Mouse (Mus musculus) midbrain, embryonic 12.5 days (tissue): ENCODE measurements around the gene Cenpu. TPM values are rescaled to one million over a fixed set of nuclear protein-coding genes. Genes with fewer than 3 reads are reported as not detected.
"Not testable (repeated sequence)": the region's sequence is repeated elsewhere in the genome, so short reads cannot be mapped to it uniquely, and the experiment has no call there.

Experiments
- ATAC-seq: fragments of 200-750 bp; cut with Nextera tagmentation; 2 replicates; pipeline ENCODE4 v1.8.0; 2017; ENCODE audit warnings: low read depth, moderate TSS enrichment, moderate library complexity; ENCODE audit not compliant: low FRiP score
- H3K27ac ChIP-seq: fragments of 300-500 bp; sonication (generic); replicated peaks from 2 replicates; pipeline ENCODE4 v1.5.1; 2016; ENCODE audit warnings: mild to moderate bottlenecking
- H3K27me3 ChIP-seq: fragments of 300-500 bp; sonication (generic); 2 replicates; pipeline ENCODE4 v1.6.1; 2016; ENCODE audit warnings: mild to moderate bottlenecking
- H3K36me3 ChIP-seq: fragments of 300-500 bp; sonication (generic); 2 replicates; pipeline ENCODE4 v1.6.1; 2016
- H3K4me1 ChIP-seq: fragments of 300-500 bp; sonication (generic); 2 replicates; pipeline ENCODE4 v1.6.1; 2016
- H3K4me2 ChIP-seq: fragments of 300-500 bp; sonication (generic); replicated peaks from 2 replicates; pipeline ENCODE4 v1.6.1; 2016; ENCODE audit warnings: mild to moderate bottlenecking, moderate library complexity
- H3K4me3 ChIP-seq: fragments of 300-500 bp; sonication (generic); 2 replicates; pipeline ENCODE4 v1.5.1; 2016; ENCODE audit warnings: mild to moderate bottlenecking
- H3K9ac ChIP-seq: fragments of 300-500 bp; sonication (generic); replicated peaks from 2 replicates; pipeline ENCODE4 v1.6.1; 2016; ENCODE audit warnings: mild to moderate bottlenecking, moderate library complexity
- H3K9me3 ChIP-seq: fragments of 300-500 bp; sonication (generic); 2 replicates; pipeline ENCODE4 v1.6.1; 2016; ENCODE audit warnings: mild to moderate bottlenecking
- WGBS: fragments of 180-500 bp; shearing (Covaris S2); methylation state at CpG from one replicate; pipeline ENCODE4 v1.1.7; 2016; 5-methylcytosine and 5-hydroxymethylcytosine counted together
- polyA plus RNA-seq: library from polyadenylated mRNA; unstranded; fragments of >200 nt; fragmentation: Nextera tagmentation; extraction: Ambion mirVana; gene quantifications from 2 replicates; pipeline ENCODE4 v1.2.1, GENCODE M21; 2016

Cenpu gene
- polyA plus RNA-seq, 1 experiment from 2014 or later = 22.2 TPM

GRCm38 (mm10) chr8:46559428-46559827 lies 7.6 kb downstream of the Cenpu start:
- H3K36me3 ChIP-seq = peaks cover 36% of the 10 kb centered on the region
- no peaks in the 10 kb centered on the region for H3K27me3 ChIP-seq
- no peak overlapping the region for H3K4me3 ChIP-seq
- WGBS = 75% methylated on average over 6 of the region's 6 CpGs
- no peak overlapping the region for H3K27ac ChIP-seq
- ATAC-seq = no peak
- H3K9ac ChIP-seq = no peak overlapping the region
- H3K4me2 ChIP-seq = no peak overlapping the region
- no peaks in the 10 kb centered on the region for H3K9me3 ChIP-seq
- no peaks in the 10 kb centered on the region for H3K4me1 ChIP-seq

- no peak for ATAC-seq
- Histone ChIP-seq H3K27ac (no peak overlapping the region), H3K27me3 (no peaks in the 10 kb centered on the region), H3K4me1 (no peaks in the 10 kb centered on the region), H3K4me2 (no peak overlapping the region), H3K36me3 (peaks cover 34% of the 10 kb centered on the region), H3K4me3 (no peak overlapping the region), H3K9ac (no peak overlapping the region), H3K9me3 (no peaks in the 10 kb centered on the region)
- 91% methylated on average over 16 of the region's 16 CpGs for WGBS
Measured at GRCm38 (mm10) chr8:46562333-46562732, 10.5 kb downstream of the Cenpu start.

- Histone ChIP-seq H3K9me3 (no peaks in the 10 kb centered on the region), H3K36me3 (peaks cover 31% of the 10 kb centered on the region), H3K27me3 (no peaks in the 10 kb centered on the region), H3K4me1 (no peaks in the 10 kb centered on the region), H3K27ac (no peak overlapping the region), H3K9ac (no peak overlapping the region), H3K4me3 (no peak overlapping the region), H3K4me2 (no peak overlapping the region)
- 85% methylated on average over 7 of the region's 7 CpGs for whole genome bisulfite sequencing
- no peak for ATAC-seq
Measured at GRCm38 (mm10) chr8:46566914-46567529, 15.2 kb downstream of the Cenpu start.

- H3K4me1 ChIP-seq = no peaks in the 10 kb centered on the region
- whole genome bisulfite sequencing = 89% methylated on average over 8 of the region's 8 CpGs
Measured at GRCm38 (mm10) chr8:46567946-46568345, 16.1 kb downstream of the Cenpu start.

GRCm38 (mm10) chr8:46568942-46569341 lies 17.1 kb downstream of the Cenpu start:
- Histone ChIP-seq H3K27ac (no peak overlapping the region), H3K4me2 (no peak overlapping the region), H3K9ac (no peak overlapping the region), H3K4me3 (no peak overlapping the region), H3K4me1 (no peaks in the 10 kb centered on the region), H3K36me3 (peaks cover 15% of the 10 kb centered on the region), H3K27me3 (no peaks in the 10 kb centered on the region), H3K9me3 (no peaks in the 10 kb centered on the region)
- WGBS = 81% methylated on average over 2 of the region's 2 CpGs
- ATAC-seq = no peak

More at GRCm38 (mm10) chr8:46567946-46568345, 16.1 kb downstream of the Cenpu start:
- Histone ChIP-seq H3K27me3 (no peaks in the 10 kb centered on the region), H3K27ac (no peak overlapping the region), H3K9ac (no peak overlapping the region), H3K4me3 (no peak overlapping the region), H3K9me3 (no peaks in the 10 kb centered on the region), H3K36me3 (peaks cover 23% of the 10 kb centered on the region), H3K4me2 (no peak overlapping the region)
- ATAC-seq = no peak

GRCm38 (mm10) chr8:46569659-46570441 lies 18.0 kb downstream of the Cenpu start:
- no peak for ATAC-seq
- no peak overlapping the region for H3K9ac ChIP-seq
- H3K36me3 ChIP-seq = peaks cover 15% of the 10 kb centered on the region
- H3K9me3 ChIP-seq = no peaks in the 10 kb centered on the region
- no peak overlapping the region for H3K4me3 ChIP-seq
- no peaks in the 10 kb centered on the region for H3K4me1 ChIP-seq
- WGBS = 93% methylated on average over 19 of the region's 19 CpGs
- no peak overlapping the region for H3K27ac ChIP-seq
- no peak overlapping the region for H3K4me2 ChIP-seq
- H3K27me3 ChIP-seq = no peaks in the 10 kb centered on the region

- Histone ChIP-seq H3K9ac (no peak overlapping the region), H3K9me3 (no peaks in the 10 kb centered on the region), H3K4me1 (no peaks in the 10 kb centered on the region), H3K4me3 (no peak overlapping the region), H3K27ac (no peak overlapping the region), H3K36me3 (peaks cover 15% of the 10 kb centered on the region; the same call in 1 of the 2 replicates), H3K27me3 (no peaks in the 10 kb centered on the region), H3K4me2 (no peak overlapping the region)
- WGBS = 88% methylated on average over 8 of the region's 14 CpGs
- no peak for ATAC-seq
Measured at GRCm38 (mm10) chr8:46570673-46571072, 18.8 kb downstream of the Cenpu start.

- H3K4me1 ChIP-seq = no peaks in the 10 kb centered on the region
- ATAC-seq = no peak
- H3K4me2 ChIP-seq = no peak overlapping the region
- no peak overlapping the region for H3K9ac ChIP-seq
- no peak overlapping the region for H3K27ac ChIP-seq
- WGBS = 90% methylated on average over 2 of the region's 2 CpGs
- no peaks in the 10 kb centered on the region for H3K9me3 ChIP-seq
- peaks cover 36% of the 10 kb centered on the region for H3K36me3 ChIP-seq
- no peaks in the 10 kb centered on the region for H3K27me3 ChIP-seq
- no peak overlapping the region for H3K4me3 ChIP-seq
Measured at GRCm38 (mm10) chr8:46573446-46573845, 21.6 kb downstream of the Cenpu start.

- Histone ChIP-seq H3K9me3 (no peaks in the 10 kb centered on the region), H3K27me3 (no peaks in the 10 kb centered on the region), H3K36me3 (peaks cover 41% of the 10 kb centered on the region), H3K9ac (no peak overlapping the region), H3K27ac (no peak overlapping the region), H3K4me1 (no peaks in the 10 kb centered on the region), H3K4me3 (no peak overlapping the region), H3K4me2 (no peak overlapping the region)
- ATAC-seq = no peak
- WGBS = 82% methylated on average over 2 of the region's 2 CpGs
Measured at GRCm38 (mm10) chr8:46573964-46574363, 22.1 kb downstream of the Cenpu start.

GRCm38 (mm10) chr8:46578794-46579193 lies 27.0 kb downstream of the Cenpu start:
- 94% methylated on average over 9 of the region's 9 CpGs for WGBS
- Histone ChIP-seq H3K4me1 (no peaks in the 10 kb centered on the region), H3K4me2 (no peak overlapping the region), H3K27ac (no peak overlapping the region), H3K27me3 (no peaks in the 10 kb centered on the region), H3K9ac (no peak overlapping the region), H3K4me3 (no peak overlapping the region), H3K9me3 (no peaks in the 10 kb centered on the region), H3K36me3 (peaks cover 43% of the 10 kb centered on the region)
- ATAC-seq = no peak

- H3K27ac ChIP-seq, H3K4me3 ChIP-seq: not testable (repeated sequence)
Measured at GRCm38 (mm10) chr8:46584328-46584727, 32.5 kb downstream of the Cenpu start.

GRCm38 (mm10) chr8:46585576-46585975 lies 33.7 kb downstream of the Cenpu start:
- no peak for ATAC-seq
- 88% methylated on average over 3 of the region's 3 CpGs for WGBS
- Histone ChIP-seq H3K4me2 (no peak overlapping the region), H3K9me3 (no peaks in the 10 kb centered on the region), H3K4me3 (no peak overlapping the region), H3K9ac (no peak overlapping the region), H3K4me1 (no peaks in the 10 kb centered on the region), H3K27me3 (no peaks in the 10 kb centered on the region), H3K36me3 (no peaks in the 10 kb centered on the region), H3K27ac (no peak overlapping the region)

More at GRCm38 (mm10) chr8:46584328-46584727, 32.5 kb downstream of the Cenpu start:
- not testable (repeated sequence) for H3K9ac ChIP-seq, ATAC-seq, H3K9me3 ChIP-seq, H3K36me3 ChIP-seq, H3K4me1 ChIP-seq, H3K27me3 ChIP-seq, H3K4me2 ChIP-seq
- WGBS = 42% methylated on average over 4 of the region's 4 CpGs
